Mouse (Mus musculus) right cerebral cortex, postnatal 14 days (tissue): Measurements from ENCODE around the gene Pnpla5.
A peak's percentile ranks its signal among the peaks of the same experiment; 100 is the strongest.
"Not testable (repeated sequence)": the region's sequence is repeated elsewhere in the genome, so short reads cannot be mapped to it uniquely, and the experiment has no call there.

Experiments
- DNase-seq: peaks from one replicate; pipeline ENCODE4 v3.0.0; 2022

The Pnpla5 gene

DNA sequence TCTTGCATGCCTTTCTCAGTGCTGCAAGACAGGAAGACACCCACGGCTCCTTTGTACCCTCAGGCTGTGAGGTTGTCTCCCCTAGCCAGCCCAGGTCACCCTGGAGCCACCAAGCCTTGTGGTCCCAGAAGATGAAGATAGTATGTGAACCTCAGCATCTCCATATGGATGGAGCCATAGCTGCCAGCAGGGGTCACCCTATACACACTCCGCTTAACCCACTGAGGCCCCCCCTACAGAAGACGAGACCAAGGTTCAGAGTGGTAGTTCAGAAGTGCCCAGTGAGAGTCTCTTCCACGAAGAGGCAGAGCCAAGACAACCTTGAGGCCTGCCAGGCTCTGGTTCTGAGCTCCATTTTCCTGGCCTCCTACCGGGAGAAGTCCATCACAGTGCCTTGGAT, 7.2 kb downstream of the Pnpla5 start:
- peak; percentile 35 for DNase-seq

GRCm38 (mm10) chr15:84113873-84114272, 9.1 kb downstream of the Pnpla5 start:
- DNase-seq = no peak

DNA sequence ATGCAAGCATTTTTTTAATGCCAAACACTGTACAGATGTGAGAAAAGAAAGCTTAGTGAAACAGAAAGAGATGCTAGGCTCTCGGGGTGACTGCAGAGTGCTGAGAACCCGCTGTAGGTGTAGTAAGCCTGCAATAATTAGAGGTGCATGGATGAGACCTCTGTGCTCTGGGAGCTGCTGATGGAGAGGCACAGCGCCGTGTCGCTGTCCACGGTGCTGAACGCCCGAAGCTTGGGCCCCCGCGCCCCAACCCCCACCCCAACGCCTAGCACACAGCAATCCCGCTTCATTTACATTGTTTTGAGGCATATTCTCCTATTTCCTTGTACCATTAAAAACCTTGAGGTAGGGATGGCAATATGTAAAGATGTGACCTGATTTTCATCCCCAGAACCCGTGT, 14.1 kb downstream of the Pnpla5 start:
- DNase-seq = no peak

- no peak for DNase-seq
Measured at GRCm38 (mm10) chr15:84105924-84106500, 17.0 kb downstream of the Pnpla5 start.

DNA sequence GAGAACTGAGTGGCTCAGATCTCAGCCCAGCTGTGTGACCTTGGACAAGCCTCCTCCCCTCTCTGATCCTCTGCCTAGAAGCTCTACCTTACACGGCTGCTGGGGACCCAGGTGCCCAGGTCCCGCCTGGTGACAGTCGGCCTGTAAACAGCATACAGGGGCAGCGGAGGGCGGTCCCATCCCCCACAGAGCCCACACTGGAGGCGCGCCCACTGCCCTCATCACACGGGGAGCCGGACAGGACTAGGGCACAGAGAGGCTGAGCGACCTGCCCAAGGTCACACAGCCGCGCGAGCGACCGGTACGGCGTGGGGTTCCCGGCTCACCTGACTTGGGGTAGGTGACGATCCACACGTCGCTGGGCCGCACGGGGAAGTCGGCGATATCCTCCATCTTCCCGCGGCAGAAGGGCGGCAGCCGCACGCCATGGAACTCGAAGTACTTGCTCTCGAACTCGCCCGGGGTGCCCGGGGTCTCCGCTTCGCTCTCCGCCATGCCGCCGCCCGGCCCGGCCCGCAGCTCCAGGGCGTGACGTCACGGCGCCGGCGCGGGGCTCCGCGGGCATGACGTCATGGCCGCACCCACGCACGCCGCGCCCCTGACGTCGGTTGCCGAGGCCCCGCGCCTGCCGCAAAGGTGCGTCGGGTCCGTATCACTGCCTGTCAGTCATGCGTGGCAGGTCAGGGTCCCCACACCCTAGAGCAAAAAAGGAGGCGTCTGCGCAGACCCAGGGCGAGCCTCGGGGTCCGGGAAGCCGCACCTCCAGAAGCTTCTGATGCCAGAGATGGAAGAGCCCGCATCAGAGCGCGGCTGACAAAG, 17.7 kb downstream of the Pnpla5 start, which contains the start of gene Sult4a1:
Gene Sult4a1, minus strand, starts transcription at position 650 of the 819 bp plus-strand sequence.
- peak; percentile 76 for DNase-seq

DNA sequence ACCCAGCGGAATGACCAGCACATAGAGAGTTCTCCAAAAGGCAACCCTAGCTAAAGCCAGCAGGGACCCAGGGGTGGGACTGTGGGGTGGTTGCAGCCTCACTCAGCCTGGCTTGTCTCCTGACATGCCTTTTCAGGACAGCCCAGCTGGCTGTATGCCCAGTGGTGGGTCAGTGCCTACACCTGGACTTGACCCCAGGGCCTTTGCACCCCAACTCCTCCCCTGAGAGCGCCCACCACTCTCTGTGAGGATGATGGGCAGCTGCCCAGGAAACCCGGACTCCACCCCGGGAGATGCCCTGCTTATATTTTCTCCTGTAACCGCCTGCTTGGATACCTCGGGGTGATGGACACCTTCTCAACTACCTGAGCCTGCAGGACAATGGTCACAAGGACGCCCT, 18.3 kb downstream of the Pnpla5 start:
- DNase-seq = no peak

DNA sequence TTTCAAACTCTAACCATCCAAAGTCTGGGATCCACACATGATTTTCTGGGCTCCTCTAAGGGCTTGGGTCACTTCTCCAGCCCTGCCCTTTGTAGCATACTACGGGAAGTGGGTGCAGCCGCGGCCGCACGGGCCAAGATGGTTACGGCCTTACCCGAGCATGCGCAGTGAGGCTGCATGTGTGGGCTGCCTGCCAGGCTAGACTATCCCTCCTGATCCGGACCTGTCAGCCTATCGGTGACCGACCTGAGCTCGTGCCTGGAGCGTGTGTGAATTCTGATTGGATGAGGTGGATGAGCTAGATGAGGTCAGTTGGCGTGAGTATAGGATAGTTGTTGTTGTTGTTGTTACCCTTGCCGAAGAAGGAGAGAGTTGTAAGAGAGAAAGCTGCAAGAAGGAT, 25.4 kb downstream of the Pnpla5 start:
- not testable (repeated sequence) for DNase-seq

DNA sequence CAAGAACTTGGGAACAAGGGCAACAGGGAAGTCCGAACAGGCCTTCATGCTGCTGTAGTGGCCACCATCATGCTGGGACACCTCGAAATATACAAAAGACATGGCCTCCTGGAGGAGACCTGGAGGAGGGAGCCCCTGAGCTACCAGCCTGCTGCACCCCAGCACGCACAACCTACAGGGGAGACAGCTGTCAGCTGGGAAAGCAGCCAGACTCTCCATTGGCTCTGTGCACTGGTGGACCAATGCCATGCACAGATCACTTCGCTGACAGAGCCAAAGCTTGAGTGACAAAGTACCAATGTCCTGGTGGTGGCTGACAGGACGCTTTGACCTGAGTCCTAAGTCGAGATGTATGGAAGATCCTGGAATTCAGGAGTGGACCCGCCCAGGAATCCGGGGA, 26.9 kb downstream of the Pnpla5 start:
- no peak for DNase-seq

- no peak for DNase-seq
Measured at GRCm38 (mm10) chr15:84094921-84095320, 28.1 kb downstream of the Pnpla5 start.

DNA sequence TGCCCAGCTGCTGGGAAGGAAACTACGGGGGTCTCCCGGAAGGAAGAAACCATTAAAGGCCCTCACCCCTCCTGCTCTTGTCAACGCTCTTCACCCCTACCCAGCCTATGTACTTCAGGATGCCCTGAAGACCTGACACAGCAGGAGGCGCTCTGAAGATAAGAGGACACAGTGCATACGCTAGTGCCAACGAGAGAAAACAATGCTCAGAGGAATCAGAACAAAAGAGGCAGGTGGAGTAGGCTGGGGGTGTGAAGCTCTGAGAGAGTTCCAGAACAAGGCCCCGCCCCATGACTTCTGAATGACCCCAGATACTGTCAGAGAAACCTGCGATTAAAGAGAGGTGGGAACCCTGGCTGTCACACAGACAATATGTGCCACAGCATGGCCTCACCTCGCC, 36.2 kb downstream of the Pnpla5 start:
- no peak for DNase-seq

- no peak for DNase-seq
Measured at GRCm38 (mm10) chr15:84086364-84086763, 36.6 kb downstream of the Pnpla5 start.

DNA sequence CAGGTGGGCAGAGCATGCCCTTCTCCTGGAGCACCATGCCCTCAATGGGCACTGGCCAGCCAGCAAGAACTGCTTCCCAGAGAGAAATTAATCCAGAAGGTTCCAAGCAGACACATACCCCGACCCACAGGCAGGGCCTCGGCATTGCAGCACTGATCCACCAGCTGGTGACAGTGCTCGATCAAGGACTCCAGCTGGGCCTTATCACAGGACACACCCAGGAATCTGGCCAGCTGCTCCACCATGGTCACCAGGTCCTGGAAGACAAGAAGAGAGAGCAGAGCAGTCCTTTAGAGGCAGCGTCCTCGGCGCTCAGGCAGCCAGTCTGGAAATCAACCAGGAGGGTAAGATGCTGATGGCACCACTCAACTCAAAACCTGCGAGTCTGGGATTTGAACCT, 42.9 kb downstream of the Pnpla5 start:
- no peak for DNase-seq

GRCm38 (mm10) chr15:84079519-84079918, 43.5 kb downstream of the Pnpla5 start:
- DNase-seq = no peak

- no peak for DNase-seq
Measured at GRCm38 (mm10) chr15:84078667-84079066, 44.3 kb downstream of the Pnpla5 start.

GRCm38 (mm10) chr15:84077151-84077550, 45.8 kb downstream of the Pnpla5 start:
- no peak for DNase-seq

DNA sequence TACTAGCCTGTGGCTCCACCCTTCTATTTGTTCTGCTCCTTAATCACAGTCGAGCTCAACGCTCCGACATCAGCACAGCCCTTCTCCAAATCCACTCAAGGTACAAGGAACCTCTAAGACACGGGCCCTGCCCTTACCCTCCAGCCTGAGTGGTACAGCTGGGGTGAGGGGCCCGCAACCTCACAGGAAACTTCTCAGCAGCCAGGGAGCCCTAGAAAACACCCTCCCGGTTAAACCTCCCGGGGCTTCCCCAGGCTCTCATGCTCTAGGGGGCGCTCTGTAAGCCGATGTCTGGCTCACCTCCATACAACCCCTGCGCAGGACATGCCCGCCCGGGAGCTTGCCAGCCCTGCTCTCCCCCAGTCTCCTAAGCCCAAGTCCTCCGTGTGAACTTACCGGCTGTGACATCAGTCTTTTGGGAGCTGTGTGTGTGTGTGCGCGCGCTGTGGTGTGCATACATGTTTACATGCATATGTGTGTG, 48.2 kb downstream of the Pnpla5 start:
- DNase-seq = peak; percentile 71

- peak; percentile 75 for DNase-seq
Measured at GRCm38 (mm10) chr15:84073911-84074704, 48.9 kb downstream of the Pnpla5 start.

DNA sequence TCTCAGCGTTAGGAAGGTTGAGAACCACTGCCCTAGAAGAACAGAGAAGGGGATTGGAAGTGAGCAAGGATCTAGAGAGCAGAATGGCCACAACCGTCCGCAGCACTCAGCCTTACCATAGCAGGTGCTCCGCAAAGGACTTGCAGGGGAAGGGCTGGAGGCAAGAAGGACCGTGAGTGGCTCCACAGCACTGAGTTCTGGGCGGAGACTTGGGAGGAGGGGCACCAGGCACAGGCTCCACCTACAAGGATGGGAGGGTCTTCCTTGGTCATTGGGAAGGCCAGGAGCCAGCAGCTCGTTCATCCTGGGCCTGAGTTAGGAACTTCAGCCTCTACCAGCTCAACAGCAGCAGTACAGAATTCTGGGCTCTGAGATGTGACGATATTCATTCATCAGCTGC, 49.9 kb downstream of the Pnpla5 start:
- no peak for DNase-seq

DNA sequence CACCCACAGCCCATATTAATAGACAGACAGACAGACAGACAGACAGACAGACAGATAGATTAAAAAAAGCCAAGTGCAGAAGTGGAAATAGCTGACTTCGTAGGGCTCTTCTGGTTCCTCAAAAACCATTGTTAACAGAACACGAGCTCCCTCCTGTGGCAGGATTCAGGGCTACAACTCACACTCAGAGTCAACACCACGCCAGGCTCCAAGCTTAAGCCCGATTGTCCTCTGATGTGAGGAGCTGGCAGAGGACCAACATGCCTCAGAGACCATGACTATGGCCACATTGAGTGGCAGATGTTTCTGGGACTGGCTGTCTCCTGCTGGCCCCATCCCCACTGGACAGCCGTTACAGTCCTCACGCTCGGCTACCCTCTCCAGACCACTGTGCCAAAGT, 50.7 kb downstream of the Pnpla5 start:
- DNase-seq = peak; percentile 93

GRCm38 (mm10) chr15:84070116-84070676, 52.8 kb downstream of the Pnpla5 start:
- DNase-seq = no peak

DNA sequence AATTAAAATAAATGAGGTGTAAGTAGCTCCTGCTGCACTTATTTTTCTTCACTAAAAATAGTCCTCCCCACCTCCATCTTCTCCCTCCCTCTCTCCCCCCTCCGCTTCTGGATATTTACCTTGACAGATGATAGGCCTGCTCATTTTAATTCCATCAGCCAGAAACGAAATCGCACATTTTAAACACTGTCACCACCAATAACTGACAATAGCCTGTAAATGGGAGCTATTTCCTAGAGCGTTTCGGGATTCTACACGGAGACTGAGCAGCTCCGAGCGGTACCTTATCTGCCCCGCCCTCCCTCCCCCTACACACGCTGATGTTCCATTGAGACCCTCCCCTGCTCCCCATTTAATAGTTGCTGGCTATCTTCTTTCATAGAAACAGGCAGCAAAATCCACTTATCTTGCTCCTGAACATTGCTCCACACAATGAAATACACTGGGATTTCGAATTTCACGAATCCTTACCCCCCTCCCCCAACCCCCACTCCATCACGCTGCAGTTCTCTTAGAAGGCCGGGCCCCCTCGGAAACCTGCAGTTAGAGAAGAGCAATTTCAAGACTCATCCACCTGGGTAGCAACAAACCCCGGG, 53.4 kb downstream of the Pnpla5 start:
- no peak for DNase-seq

DNA sequence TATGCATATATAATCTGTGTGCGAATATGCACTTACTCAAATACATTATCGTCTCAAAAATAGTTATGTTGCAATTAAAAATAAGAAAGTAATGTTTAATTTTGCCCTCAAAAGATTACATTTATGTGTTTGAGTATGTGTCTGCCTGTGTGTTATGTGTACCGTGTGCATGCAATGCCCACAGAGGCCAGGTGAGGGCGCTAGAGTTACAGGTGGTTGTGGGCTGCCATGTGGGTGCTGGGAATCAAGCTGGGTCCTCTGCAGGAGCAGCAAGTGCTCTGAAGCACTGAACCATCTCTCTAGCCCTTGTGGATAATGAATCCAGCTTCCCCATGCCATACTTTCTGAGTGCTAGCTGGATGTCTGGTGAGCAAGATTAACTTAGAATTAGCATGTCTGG, 57.3 kb downstream of the Pnpla5 start:
- no peak for DNase-seq

DNA sequence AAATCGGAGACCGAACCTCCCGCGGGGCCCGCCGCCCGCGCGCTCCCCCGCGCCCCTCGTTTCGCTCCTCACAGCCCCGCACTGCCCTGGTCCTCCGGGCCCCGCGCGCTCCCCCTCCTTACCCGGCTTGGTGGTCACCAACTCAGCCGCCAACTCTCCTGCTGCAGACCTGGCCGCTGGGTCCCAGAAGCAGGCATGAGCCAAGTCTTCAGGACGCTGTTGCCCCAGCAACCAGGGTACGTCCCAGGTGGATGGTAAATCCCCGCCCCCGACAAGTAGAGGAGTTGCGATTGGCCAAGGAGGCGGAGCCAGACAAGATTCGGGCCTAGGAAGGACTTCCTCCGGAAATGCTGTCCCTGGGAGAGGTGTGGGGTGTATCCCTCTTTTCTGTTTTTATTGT, 57.8 kb downstream of the Pnpla5 start, which contains the start of gene Efcab6:
Gene Efcab6, minus strand, starts transcription at position 240 of the 400 bp plus-strand sequence.
- DNase-seq = peak; percentile 70
